Mouse (Mus musculus): Measurements from ENCODE around the gene Wwc2. TPM values are rescaled to one million over a fixed set of nuclear protein-coding genes. Genes with fewer than 3 reads are reported as not detected.
A peak's percentile ranks its signal among the peaks of the same experiment; 100 is the strongest.

Gene Wwc2
- polyA plus RNA-seq, 1 experiment from 2014 or later, result 1.8 TPM

DNA sequence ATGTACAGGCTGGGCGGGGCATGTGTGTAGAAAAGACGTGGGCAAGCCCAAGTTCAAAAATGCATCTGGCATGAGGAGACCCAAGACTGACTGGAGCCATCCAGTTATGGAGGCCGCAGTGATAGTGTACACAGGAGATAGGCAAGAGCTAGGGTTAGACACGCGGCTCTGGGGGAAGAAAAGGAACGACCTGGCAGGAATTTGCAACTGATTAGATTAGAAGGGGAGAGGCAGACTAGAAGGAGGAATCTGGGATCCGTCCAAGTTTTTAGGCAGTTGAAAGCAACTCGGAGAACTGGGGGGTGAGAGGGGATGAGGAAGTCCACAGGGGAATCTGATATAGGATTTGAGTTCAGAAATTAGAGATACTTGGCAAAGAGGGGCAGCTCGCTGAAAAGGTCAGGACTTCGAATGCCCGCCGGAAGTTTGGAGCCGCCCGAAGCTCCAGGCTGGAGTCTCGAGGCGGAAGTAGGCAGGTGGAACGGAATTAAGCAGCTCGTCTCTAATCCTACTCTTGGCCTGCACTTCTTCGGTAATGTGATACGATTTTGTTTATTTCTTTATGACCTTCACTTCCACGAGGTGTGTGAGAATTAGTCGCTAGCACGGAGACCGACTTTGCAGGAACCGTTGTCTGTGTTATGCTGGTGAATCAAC lies 4.0 kb upstream of the Wwc2 start:
- H3K9ac ChIP-seq (replicated peaks), result no peak overlapping the region
- WGBS (ENCODE audit: insufficient replicate concordance), result 59% methylated on average over 25 of the region's 25 CpGs
- DNase-seq (no peak), ATAC-seq (no peak)
- no peaks in the 10 kb centered on the region for H3K36me3 ChIP-seq (replicated peaks; ENCODE audit: insufficient read depth, low read length)
- no peaks in the 10 kb centered on the region for H3K27me3 ChIP-seq (ENCODE audit: insufficient read depth, low read length)
- TF ChIP-seq EP300 (IDR thresholded peaks at IDR 0.05; ENCODE audit: low read depth) (no peak), CTCF (IDR thresholded peaks at IDR 0.05; ENCODE audit: low read depth) (no peak)
- no peaks in the 10 kb centered on the region for H3K9me3 ChIP-seq (ENCODE audit: low read length)
- no peak overlapping the region for H3K4me3 ChIP-seq (ENCODE audit: low read depth, low read length)
- no peaks in the 10 kb centered on the region; the same call in none of the 2 replicates for H3K4me1 ChIP-seq (ENCODE audit: insufficient read depth)
- peak overlapping the region; percentile 45 for H3K4me2 ChIP-seq (ENCODE audit: low read depth, low read length)
- H3K27ac ChIP-seq (ENCODE audit: low read depth), result no peak overlapping the region

DNA sequence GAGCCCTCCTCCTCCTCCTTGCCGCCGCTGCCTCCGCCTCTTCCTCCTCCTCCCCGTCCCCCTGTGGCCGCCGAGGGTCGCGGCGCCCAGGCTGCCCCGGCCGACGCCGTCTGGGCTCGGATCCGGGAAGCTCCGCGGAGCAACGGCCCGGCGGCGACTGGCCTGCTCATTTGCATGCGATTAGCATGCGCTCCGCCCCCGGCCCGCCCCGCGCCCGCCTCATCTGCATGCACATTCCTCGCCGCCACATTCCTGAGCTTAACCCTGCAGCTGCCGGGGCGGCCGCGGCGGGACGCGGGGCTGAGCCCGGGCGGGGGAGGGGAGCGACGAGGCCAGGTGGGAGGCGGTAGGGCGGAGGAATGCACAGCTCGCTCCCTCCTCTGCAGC lies 345 bp downstream of the Wwc2 start:
- WGBS (ENCODE audit: insufficient replicate concordance), result 2% methylated on average over 24 of the region's 45 CpGs
- Histone ChIP-seq H3K9ac (replicated peaks) (peak overlapping the region; percentile 86), H3K27me3 (ENCODE audit: insufficient read depth, low read length) (no peaks in the 10 kb centered on the region), H3K4me2 (ENCODE audit: low read depth, low read length) (peak overlapping the region; percentile 91), H3K4me3 (ENCODE audit: low read depth, low read length) (peak overlapping the region; percentile 77), H3K27ac (ENCODE audit: low read depth) (peak overlapping the region; percentile 91), H3K9me3 (ENCODE audit: low read length) (no peaks in the 10 kb centered on the region), H3K36me3 (replicated peaks; ENCODE audit: insufficient read depth, low read length) (no peaks in the 10 kb centered on the region), H3K4me1 (ENCODE audit: insufficient read depth) (peaks cover 5% of the 10 kb centered on the region)
- DNase-seq (peak; percentile 94), ATAC-seq (peak; percentile 93)
- no peak for TF ChIP-seq CTCF (IDR thresholded peaks at IDR 0.05; ENCODE audit: low read depth)
- no peak for TF ChIP-seq EP300 (IDR thresholded peaks at IDR 0.05; ENCODE audit: low read depth)

DNA sequence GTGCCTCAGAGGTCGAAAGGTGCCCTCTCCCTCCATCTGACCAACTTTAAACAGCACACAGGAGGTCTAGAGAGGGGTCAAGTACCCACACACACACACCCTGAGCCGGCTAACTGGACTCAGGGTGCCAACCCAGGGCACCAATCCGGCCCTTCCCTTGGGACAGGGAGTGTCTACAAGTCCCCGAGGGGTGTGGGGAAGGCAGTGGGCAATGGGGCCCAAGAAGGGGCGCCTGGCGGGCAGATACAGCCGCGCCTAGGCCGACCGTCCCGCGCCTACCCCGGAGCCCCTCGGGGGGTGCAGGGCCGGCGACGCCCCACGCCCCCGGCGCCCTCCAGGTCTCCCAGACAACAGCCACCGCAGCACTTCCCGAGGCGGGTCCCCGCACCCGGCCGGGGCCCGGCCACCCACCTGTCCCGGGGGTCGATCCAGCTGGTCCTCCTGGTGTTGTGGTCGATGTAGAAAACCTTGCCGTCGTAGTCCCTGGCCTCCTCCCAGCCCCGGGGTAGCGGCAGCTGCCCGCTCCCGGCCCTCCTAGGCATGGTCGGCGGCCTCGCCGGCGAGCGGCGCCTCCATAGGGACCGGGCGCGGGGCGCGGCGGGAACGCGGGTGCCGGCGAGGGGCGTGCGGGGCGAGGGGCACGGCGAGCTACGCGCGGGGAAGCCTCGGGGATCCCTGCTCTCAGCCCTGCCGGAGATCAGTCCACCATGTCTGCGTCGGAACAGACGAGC lies 904 bp downstream of the Wwc2 start:
- no peak for TF ChIP-seq EP300 (IDR thresholded peaks at IDR 0.05; ENCODE audit: low read depth)
- under 1% methylated on average over 61 of the region's 66 CpGs for WGBS (ENCODE audit: insufficient replicate concordance)
- H3K36me3 ChIP-seq (replicated peaks; ENCODE audit: insufficient read depth, low read length), result no peaks in the 10 kb centered on the region
- no peaks in the 10 kb centered on the region for H3K27me3 ChIP-seq (ENCODE audit: insufficient read depth, low read length)
- no peaks in the 10 kb centered on the region for H3K9me3 ChIP-seq (ENCODE audit: low read length)
- DNase-seq (peak; percentile 42), ATAC-seq (peak; percentile 52)
- H3K27ac ChIP-seq (ENCODE audit: low read depth), result peak overlapping the region; percentile 91
- peak overlapping the region; percentile 91 for H3K4me2 ChIP-seq (ENCODE audit: low read depth, low read length)
- peak overlapping the region; percentile 86 for H3K9ac ChIP-seq (replicated peaks)
- H3K4me3 ChIP-seq (ENCODE audit: low read depth, low read length), result peak overlapping the region; percentile 77
- peaks cover 5% of the 10 kb centered on the region for H3K4me1 ChIP-seq (ENCODE audit: insufficient read depth)

DNA sequence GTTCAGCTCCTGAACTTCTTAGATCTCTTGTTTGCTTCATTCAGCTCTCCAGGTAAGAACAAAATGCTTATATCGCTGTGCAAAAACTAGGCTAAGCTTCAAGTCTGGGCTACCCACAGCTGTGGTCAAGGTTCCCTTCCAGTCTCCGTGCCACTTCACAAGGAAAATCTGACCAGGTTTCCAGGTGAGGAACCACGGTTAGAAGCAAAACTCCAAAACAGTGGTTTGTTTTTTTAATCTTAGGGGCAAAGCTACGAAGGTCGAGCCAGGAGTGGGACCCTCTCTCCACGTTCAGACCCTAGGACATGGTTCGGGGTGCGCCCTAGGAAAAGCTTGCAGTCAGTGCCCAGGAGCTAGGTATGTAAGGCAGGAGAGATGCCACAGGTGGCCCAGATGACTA lies 1.5 kb downstream of the Wwc2 start:
- no peaks in the 10 kb centered on the region for H3K9me3 ChIP-seq (ENCODE audit: low read length)
- no peak overlapping the region; the same call in 1 of the 2 replicates for H3K27ac ChIP-seq (ENCODE audit: low read depth)
- peak overlapping the region; percentile 86 for H3K9ac ChIP-seq (replicated peaks)
- peak overlapping the region; percentile 91 for H3K4me2 ChIP-seq (ENCODE audit: low read depth, low read length)
- TF ChIP-seq CTCF (IDR thresholded peaks at IDR 0.05; ENCODE audit: low read depth), result no peak
- no peak for DNase-seq
- H3K27me3 ChIP-seq (ENCODE audit: insufficient read depth, low read length), result no peaks in the 10 kb centered on the region
- H3K36me3 ChIP-seq (replicated peaks; ENCODE audit: insufficient read depth, low read length), result no peaks in the 10 kb centered on the region
- peaks cover 5% of the 10 kb centered on the region for H3K4me1 ChIP-seq (ENCODE audit: insufficient read depth)
- peak overlapping the region; percentile 77 for H3K4me3 ChIP-seq (ENCODE audit: low read depth, low read length)
- WGBS (ENCODE audit: insufficient replicate concordance), result 28% methylated on average over 8 of the region's 8 CpGs
- no peak for ATAC-seq

DNA sequence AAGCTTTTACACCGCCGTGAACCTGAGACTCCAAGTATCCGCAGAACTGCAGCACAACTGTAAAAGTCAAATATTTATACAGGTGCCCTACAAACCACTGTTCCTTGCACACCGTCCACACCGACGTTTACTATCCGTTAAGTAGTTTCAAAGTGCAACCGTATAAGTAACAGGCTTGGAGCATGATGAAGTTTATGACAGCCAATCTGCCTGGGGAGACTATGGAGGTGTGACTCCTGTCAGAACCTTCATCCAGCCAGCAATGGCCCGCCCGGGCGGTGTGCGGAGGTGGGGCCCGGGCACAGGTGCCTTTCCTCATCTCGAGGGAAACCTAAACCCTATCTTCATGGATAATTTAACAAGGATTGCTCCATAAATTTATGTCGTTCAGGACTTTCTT lies 2.6 kb downstream of the Wwc2 start:
- no peak overlapping the region for H3K4me2 ChIP-seq (ENCODE audit: low read depth, low read length)
- no peak overlapping the region for H3K27ac ChIP-seq (ENCODE audit: low read depth)
- ATAC-seq, result no peak
- H3K4me1 ChIP-seq (ENCODE audit: insufficient read depth), result peaks cover 5% of the 10 kb centered on the region
- WGBS (ENCODE audit: insufficient replicate concordance), result 67% methylated on average over 15 of the region's 15 CpGs
- H3K4me3 ChIP-seq (ENCODE audit: low read depth, low read length), result no peak overlapping the region
- no peak for TF ChIP-seq CTCF (IDR thresholded peaks at IDR 0.05; ENCODE audit: low read depth)
- TF ChIP-seq EP300 (IDR thresholded peaks at IDR 0.05; ENCODE audit: low read depth), result no peak
- H3K36me3 ChIP-seq (replicated peaks; ENCODE audit: insufficient read depth, low read length), result no peaks in the 10 kb centered on the region
- no peak overlapping the region for H3K9ac ChIP-seq (replicated peaks)
- H3K27me3 ChIP-seq (ENCODE audit: insufficient read depth, low read length), result no peaks in the 10 kb centered on the region
- H3K9me3 ChIP-seq (ENCODE audit: low read length), result no peaks in the 10 kb centered on the region
- DNase-seq, result no peak

DNA sequence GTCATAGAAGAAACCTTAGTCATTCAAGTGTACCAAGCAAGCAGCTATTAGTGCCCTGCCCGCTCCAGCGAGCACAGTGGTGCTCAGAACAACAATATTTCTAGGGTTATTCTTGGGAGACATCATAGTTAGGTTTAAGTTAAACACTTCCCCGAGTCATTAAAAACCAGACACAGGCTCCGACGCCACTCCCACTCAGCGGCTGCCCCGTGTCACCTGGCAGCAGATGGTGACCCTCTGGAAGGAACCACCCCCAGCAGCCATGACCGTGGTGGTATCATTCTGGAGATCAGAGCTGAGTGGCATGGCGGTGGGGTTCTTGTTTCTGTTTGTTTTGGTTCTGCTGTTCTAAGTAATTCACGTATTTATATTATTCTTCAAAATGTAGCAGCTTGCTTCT lies 5.1 kb downstream of the Wwc2 start:
- H3K36me3 ChIP-seq (replicated peaks; ENCODE audit: insufficient read depth, low read length), result no peaks in the 10 kb centered on the region
- H3K27ac ChIP-seq (ENCODE audit: low read depth), result no peak overlapping the region
- ATAC-seq, result no peak
- H3K27me3 ChIP-seq (ENCODE audit: insufficient read depth, low read length), result no peaks in the 10 kb centered on the region
- no peak overlapping the region for H3K4me2 ChIP-seq (ENCODE audit: low read depth, low read length)
- no peak for TF ChIP-seq CTCF (IDR thresholded peaks at IDR 0.05; ENCODE audit: low read depth)
- no peak for TF ChIP-seq EP300 (IDR thresholded peaks at IDR 0.05; ENCODE audit: low read depth)
- H3K4me1 ChIP-seq (ENCODE audit: insufficient read depth), result peaks cover 5% of the 10 kb centered on the region
- no peak overlapping the region for H3K9ac ChIP-seq (replicated peaks)
- no peak for DNase-seq
- 62% methylated on average over 10 of the region's 10 CpGs for WGBS (ENCODE audit: insufficient replicate concordance)
- H3K4me3 ChIP-seq (ENCODE audit: low read depth, low read length), result no peak overlapping the region
- H3K9me3 ChIP-seq (ENCODE audit: low read length), result no peaks in the 10 kb centered on the region

Measured in liver, postnatal 0 days (tissue).